Mouse (Mus musculus) cerebellum, postnatal 36 days (tissue): ENCODE data around the gene Wscd2.

Experiments used
- DNase-seq, 2 experiments: peaks; one replicate each; pipeline ENCODE4 v3.0.0; 2021 to 2022; ENCODE audit warnings: mixed read lengths in 2 of 2

The Wscd2 gene

DNA sequence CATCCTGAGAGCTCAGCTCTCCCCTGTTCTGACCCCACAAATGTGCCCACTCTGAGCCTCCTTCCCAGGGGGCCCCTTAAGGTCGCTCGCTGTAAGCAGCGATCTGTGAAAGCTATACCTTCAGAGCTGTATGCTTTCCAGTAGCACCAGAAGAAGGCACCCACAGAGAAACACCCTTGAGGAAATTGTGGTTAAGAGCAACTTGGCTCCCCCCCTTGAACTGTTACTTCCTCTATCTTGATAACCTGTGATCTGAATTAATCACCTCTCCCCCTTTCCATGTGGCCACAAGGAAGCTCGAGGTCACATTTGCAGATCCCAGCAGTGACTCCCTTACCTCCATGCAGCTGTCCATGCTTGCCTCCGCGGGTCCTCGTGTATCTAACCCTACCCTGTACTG is 130.9 kb downstream of the Wscd2 start:
- no peak for DNase-seq

- no peak for DNase-seq
Measured at GRCm38 (mm10) chr5:113623052-113623451, 132.9 kb downstream of the Wscd2 start.

GRCm38 (mm10) chr5:113625068-113625467 is 134.9 kb downstream of the Wscd2 start:
- peak; percentile 52 to 55 for DNase-seq

GRCm38 (mm10) chr5:113626352-113626751 is 136.2 kb downstream of the Wscd2 start:
- DNase-seq: no peak

DNA sequence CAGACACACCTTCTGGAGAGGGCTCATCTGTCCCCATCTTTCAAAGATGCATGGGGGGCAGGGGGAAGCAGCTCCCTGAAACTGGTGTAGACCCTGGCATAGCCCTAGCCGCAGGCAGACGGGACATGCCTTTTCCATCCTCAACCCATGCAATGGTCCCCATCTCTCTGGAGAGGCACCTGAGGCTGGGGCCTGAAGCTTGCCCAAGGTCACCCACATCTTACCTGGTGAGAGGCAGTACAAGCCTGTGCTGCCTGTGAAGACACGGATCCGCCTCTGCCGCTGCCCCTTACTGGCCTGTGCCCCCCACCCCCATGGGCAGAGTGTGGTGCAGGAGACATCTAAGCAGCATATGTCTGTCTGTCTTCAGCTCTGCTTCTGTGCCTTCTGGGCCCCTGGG is 136.9 kb downstream of the Wscd2 start:
- no peak for DNase-seq

GRCm38 (mm10) chr5:113627820-113628437 is 137.8 kb downstream of the Wscd2 start:
- DNase-seq: no peak

GRCm38 (mm10) chr5:113629248-113629647 is 139.1 kb downstream of the Wscd2 start:
- DNase-seq: no peak

GRCm38 (mm10) chr5:113630116-113630515 is 140.0 kb downstream of the Wscd2 start:
- DNase-seq: no peak

DNA sequence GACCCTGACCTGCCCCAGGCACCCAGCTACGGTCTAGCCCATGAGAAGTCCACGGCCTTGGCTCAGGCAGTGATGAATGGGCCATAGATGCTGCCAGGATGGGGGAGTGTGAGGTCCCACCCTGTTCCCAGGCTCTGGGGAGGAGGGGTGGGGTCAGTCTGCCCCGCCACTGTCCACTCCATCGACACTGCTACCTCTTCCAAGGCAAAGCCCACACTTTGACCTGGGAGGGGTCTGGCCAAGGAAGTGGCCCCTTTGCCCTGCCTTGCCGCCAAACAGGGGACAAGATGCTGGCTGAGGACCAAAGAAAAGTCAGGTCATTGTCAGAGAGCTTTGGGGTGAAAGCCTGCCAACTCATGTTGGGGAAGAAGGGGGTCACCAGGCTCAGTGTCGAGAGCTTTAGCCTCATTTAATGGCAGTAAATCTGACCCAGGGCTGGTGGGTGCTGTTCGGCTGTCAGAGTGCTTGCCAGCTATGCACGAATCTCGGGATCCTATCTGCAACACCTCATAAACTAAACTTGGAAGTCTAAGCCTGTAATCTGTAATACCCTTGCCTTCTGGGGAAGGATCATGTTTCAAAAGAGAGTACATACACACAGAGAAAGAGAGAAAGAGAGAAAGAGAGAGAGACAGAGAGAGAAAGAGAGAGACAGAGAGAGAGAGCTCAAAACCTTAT is 143.0 kb downstream of the Wscd2 start:
- DNase-seq: no peak

- peak; percentile 71 to 74 for DNase-seq
Measured at GRCm38 (mm10) chr5:113634024-113634651, 144.0 kb downstream of the Wscd2 start.

DNA sequence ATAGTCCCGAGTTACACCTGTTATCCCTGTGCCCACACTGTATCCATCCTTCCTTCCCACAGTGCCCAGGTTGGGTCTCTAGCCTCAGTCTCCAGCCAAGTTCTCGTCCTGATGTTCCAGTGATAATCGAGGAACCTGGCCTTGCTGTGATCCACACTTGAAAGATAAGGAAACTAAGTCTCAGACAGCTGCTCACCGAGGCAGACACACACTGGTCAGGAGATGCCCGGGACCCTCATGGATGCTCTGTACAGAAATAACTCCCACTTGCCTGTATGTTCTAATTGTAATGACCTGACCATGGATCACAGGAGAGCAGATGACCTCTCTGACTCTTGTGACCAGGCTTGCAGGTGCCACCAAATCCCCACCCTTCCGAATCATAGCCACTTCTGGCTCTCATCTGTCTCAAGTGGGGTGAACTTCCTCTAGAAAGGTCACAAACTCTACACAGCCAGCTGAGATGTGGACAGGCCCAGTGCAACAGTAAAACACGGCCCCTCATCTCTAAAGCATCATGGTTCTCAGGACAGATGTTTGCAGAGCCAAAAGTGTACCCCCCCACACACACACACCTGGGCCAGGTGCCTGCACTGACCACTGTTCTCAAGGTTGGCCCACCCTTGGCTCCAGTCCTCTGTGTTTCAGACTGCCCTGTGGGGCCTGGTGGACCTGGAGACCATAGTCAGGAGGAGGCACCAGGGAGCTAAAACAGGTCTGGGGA is 144.9 kb downstream of the Wscd2 start:
- no peak for DNase-seq

DNA sequence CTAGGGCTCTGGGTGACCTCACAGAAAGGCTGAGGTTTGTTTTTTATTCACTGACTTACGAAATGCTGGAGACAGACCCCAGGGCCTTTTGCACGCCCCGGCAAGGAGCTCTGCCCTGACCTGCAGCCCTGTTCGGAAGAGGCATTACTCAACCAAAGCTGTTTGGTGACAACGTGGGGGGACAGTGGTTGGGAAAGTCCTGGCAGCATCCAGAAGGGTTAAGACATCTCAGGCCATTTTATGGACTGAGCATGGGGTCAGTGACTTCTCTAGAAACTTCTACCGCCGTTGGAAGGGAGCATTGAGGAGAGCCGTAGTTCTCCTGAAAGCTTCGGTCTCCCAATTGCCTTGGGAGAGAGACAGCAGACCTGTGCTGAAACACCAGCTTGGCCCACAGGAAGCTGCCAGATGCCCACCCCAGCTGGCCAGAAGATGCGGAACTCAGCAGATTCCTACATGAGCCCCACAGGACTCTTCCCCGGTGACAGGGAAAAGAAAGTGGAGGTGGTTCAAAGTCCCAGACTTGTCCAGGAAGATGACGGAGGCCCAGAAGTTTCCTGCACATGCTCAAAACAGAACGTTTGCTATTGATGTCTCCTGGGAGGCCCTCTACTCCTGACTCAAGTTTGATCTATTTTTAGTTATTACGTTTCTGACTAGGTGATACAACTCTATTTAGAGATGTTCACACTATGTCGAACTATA is 145.9 kb downstream of the Wscd2 start:
- DNase-seq: no peak

- no peak for DNase-seq
Measured at GRCm38 (mm10) chr5:113637631-113638030, 147.5 kb downstream of the Wscd2 start.

DNA sequence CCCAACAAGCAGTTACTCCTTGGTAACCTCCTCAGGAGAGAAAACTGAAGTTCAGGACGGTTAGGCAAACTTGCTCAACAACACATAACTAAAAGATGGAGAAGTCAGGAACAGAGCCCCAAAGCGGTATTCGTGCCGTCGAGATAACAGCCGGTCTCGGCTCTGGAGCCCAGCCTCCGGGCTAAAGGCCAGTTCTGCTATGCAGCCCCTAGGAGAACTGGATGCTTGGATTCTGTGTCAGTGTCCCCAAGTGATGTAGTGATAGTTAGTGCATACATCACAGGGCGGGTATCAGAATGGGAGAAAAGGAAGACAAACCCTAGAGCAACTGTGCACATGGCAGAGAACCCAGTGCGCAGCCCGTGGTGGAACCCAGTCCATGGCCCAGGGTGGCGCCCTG is 147.9 kb downstream of the Wscd2 start:
- no peak for DNase-seq

DNA sequence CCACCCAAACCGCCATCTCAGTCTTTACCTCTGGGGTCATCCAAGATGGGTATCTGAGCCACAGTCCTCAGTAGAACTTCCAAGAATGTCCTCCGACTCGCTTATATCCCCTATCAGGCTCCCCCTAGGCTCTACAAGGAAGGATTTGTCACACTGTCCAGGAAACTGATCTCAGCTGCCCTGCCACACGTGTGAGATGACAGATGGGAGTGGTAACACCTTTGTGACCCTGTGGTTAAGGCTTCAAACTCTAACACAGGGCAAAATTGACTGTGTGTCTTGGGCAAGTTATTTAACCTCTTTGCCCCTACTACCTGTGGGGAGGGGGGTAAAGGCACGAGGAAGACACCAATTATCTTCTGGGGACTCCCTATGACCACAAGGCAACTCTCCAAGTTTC is 149.0 kb downstream of the Wscd2 start:
- DNase-seq: no peak
